Mouse (Mus musculus) megakaryocyte, adult 5-6 weeks (primary cell): ENCODE measurements around the gene Ubald2. TPM values are rescaled to one million over a fixed set of nuclear protein-coding genes. Genes with fewer than 3 reads are reported as not detected.
"Not testable (repeated sequence)": the region's sequence is repeated elsewhere in the genome, so short reads cannot be mapped to it uniquely, and the experiment has no call there.

Experiments
- ATAC-seq: 2 replicates; pipeline ENCODE4 v1.8.0; 2016; ENCODE audit warnings: mild to moderate bottlenecking, inconsistent platforms; ENCODE audit not compliant: poor library complexity, severe bottlenecking
- total RNA-seq, 2 experiments: library from RNA; stranded (forward) in 1 of 2; stranded (reverse) in 1 of 2; fragments of 153-499, 151-499 nt in 1 of 2; fragments of 221-1000, 200-1000 nt in 1 of 2; gene quantifications; 2 replicates each; pipeline versions ENCODE4 v1.2.3 to v1.2.4; 2015 to 2017

Ubald2 gene
- total RNA-seq (2015) (94.1 and 112 TPM in 2 replicates), total RNA-seq (2017) (58.4 and 64.0 TPM in 2 replicates)

- ATAC-seq: peak; percentile 87
Observed at GRCm38 (mm10) chr11:116433356-116434286, at the start of gene Ubald2. Gene Ubald2, plus strand, starts transcription at chr11:116434094.

DNA sequence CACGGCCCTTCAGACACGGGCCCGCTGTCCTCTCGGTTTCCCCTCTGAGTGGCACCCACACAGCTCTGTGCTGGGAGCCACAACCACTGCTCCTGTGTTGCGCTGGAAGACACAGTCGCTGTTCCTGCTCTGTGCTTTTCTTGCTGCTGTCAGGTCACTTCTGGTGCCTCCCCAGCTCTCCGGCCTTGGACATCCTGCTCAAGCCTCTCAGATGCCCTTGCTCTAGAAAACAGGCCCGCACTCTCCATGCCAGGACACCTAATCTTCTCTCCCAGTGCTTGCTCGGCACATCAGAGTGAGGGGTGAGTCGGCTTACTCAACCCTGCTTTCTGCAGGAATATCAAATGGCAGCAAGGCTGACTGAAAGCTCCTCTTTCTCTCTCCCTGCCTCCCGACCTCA lies 49.7 kb upstream of the Ubald2 start:
- ATAC-seq: no peak

DNA sequence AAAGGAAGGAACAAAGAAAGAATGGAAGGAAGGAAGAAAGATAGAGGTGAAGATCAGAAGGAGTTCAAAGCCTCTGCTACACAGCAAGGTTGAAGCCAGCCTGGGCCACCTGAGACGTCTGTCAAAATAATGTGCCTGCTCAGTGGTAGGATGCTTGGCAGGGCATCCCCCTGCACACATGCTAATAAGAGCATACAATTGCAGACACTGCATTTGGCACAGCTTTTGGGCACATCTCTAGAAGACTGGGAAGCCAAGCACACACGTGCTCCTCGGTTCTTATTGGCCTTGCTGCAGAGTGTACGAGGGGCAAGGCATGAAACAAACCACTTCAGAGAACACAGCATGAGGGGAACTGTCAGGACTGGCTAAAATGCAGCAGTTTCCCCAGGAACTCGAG lies 47.9 kb upstream of the Ubald2 start:
- no peak for ATAC-seq

DNA sequence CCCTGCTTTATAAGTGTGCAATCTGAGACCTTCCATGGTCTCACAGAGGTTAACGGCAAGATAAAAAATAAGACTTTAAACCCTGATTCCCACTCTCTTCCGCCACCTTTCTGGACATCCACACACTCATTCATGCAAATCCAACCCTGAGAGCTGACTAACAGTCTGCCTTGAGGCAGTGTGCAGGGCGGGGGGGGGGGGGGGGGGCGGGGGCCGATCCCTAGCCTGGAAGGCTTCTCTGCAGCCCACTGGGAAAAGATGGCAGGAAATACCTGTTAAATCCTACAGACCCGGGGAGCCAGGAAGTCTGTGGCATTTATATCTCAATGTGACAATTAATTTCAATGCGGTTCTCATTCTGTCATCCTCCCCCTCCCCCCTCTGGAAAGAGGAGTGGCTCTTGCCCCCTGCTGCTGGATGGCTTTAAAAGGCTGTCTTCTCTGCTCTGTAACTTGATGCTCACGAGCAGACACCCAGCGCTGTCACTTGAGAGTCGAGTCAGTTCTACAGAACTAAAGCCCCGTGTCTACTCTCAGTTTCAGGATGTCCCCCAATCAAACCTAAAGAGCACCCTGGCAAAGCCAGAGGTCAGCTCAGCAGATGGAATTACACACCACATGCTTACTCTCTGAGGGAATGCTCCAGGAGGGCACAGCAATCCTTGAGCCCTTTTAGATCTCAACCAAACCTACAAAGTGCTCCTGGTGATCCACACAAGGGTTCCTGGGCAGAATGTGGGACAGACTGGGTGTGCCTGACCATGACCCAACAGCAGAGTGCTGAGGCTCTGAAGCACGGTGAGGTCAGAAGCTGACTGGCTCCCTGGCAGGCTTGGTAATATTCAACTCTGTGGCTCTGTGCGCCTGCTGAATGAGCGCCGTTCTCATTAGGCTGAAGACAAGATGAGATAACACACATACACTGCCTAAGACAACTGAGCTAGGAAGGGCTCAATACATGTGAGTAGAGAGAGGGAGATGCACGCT lies 46.5 kb upstream of the Ubald2 start:
- ATAC-seq: no peak

DNA sequence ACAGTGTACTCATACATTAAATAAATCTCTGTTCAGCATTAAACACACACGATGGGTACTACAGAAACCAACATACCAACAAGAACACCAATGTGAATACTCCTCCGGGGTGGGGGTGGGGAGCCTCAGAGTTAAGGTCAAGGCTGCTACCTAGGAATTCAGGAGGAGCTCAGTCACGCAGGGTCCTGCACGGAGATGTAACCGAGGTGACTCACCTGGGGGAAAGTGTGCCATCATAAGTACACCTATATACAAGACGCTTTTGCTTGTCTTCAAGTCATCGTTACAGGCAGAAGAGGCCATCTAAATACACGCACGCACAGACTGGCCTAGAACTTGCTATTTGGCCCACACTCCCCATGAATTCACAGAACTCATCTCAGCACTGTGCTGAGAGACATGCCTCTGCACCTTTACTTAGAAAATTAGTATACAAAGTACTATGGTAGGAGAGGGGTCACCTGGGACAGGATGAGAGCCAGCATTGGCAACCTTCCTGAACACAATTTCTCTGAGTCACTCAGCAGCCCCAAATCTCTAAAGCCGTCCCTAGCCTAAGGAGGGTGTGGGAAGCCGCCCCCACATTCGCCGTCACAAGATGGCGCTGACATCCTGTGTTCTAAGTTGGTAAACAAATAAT lies 44.9 kb upstream of the Ubald2 start:
- ATAC-seq: peak; percentile 96

- ATAC-seq: peak; percentile 49
Observed at GRCm38 (mm10) chr11:116394769-116395168, 39.1 kb upstream of the Ubald2 start.

DNA sequence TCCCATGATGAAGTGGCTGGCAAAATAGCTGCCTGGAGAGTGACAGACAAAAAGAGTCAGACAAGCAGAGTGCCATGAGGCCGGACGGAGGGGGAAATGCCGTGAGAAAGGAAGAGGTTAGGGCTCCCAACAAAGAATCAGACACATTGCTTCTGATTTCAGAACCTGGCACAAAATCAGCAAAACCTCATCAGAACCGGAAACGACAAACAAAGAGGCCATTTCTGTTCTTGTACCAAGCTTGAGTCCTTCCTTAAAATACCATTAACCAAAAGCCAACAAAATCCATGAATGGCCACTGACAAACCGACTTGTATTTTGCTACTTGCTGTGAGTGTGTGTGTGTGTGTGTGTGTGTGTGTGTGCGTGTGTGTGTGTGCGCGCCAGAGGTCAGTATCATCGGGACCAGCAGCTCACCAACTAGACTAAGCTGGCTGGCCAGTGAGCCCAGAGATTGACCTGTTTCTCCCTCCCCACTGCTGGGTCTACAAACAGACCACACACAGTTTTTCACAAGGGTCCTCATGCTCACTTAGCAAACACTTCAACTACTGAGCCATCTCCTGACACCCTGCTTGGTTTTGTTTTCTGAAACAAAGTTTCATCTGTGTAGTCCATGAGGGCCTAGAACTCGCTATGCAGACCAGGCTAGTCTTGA lies 37.5 kb upstream of the Ubald2 start:
- ATAC-seq: no peak

DNA sequence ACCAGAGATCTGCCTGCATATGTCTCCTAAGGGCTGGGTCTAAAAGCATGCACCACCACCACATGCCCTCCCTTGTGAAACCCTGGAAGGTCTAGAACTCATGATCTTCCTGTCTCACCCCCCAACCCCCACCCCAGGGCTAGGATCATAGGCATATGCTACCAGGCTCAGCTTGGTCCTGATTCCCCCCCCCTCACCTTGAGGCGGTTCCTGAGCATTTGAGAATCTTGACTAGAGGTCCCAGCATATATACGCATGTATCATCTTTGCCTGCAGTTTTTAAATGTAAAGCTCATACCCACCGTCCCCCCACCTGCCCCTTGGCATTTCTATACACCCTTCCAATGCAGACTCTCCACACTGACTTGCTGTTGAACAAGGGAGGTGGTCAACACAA lies 37.0 kb upstream of the Ubald2 start:
- ATAC-seq: no peak

- ATAC-seq: no peak
Observed at GRCm38 (mm10) chr11:116397517-116398347, 36.2 kb upstream of the Ubald2 start.

GRCm38 (mm10) chr11:116398348-116398677 lies 35.6 kb upstream of the Ubald2 start:
- no peak for ATAC-seq

GRCm38 (mm10) chr11:116400560-116400959 lies 33.3 kb upstream of the Ubald2 start:
- no peak for ATAC-seq

DNA sequence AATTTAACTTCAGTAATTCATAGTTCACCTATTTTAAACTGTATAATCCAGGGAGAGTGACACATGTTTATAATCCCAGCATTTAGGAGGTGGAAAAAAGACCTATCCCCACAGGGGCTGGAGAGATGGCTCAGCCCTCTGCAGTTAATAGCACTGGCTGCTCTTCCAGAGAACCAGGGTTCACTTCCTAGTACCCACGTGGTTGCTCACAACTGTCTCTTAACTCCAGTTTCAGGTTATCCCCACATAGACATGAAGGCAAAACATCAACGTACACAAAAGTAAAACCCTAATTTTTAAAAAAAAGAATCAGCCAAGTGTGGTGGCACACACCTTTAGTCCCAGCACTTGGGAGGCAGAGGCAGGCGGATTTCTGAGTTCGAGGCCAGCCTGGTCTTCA lies 28.3 kb upstream of the Ubald2 start:
- ATAC-seq: no peak

GRCm38 (mm10) chr11:116406231-116406728 lies 27.6 kb upstream of the Ubald2 start:
- ATAC-seq: peak; percentile 33; the same call in 1 of the 2 replicates

- no peak for ATAC-seq
Observed at GRCm38 (mm10) chr11:116409008-116409407, 24.9 kb upstream of the Ubald2 start.

DNA sequence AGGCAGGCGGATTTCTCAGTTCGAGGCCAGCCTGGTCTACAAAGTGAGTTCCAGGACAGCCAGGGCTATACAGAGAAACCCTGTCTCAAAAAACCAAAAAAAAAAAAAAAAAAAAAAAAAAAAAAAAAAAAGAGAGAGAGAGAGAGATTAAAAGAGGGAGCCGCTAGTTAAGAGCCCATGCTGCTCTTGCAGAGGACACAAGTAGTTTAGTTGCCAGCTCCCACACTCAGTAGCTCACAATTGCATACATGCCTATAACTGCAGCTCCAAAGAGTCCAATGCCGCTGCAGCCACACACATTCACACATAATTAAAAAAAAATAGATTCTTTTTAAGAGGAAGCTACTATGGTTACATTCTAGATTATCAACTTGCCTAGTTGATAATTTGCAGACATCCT lies 23.5 kb upstream of the Ubald2 start:
- ATAC-seq: not testable (repeated sequence)

DNA sequence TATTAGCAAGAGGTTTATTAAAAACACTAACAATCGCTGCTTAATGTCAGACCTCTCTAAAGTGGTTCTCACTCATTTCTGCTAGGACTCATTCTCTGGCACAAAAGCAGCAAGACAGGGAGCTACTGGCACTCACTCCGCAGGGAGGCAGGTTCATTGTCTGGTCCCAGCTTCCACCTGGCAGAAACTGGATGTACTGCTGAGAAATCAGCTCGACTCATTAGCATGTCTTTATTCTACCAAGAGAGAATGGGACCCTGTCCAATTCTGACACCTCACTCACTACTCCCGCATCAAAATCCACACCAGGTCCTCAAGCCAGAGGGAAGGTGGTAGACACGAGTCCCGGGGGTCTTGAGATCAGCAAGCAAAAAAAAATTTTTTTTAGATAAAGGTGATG lies 22.3 kb upstream of the Ubald2 start:
- ATAC-seq: no peak

DNA sequence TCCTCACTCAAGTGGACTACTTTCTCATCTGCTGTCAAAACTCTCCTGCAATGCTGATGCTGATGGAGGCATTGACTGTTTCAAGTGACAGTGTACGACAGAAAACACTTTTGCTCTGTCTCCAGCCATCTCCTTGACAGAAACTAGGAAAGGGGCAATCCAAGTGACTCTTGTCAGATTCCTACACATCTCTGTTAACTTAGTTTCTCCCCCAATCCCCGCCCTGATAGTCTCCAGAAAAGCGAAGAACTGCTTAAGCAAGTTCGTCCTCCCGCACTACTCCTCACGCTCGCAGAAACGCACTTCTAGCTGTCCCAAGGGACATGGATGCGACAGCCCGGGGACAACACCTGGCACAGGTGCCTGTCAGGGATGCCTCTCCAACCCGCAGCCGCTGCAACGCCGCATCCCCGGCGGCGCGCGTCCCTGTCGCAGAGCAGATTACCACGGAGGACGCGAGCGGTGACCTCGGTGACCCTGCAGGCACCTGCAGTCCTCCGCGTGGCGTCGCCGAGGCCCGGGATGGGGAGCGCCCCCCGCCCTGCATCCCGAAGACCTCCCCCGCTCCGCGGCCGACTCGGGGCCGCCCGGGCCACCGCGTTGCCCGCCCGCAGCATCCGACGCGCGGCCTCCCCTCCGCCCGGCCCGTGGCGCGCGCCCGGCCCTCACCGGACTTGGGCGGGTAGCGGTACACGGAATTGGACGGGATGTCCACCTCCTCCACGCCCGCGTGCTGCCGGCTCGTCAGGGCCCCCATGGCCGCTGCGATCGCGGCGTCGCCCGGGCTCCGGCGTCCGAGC lies 21.7 kb upstream of the Ubald2 start:
- ATAC-seq: peak; percentile 31

GRCm38 (mm10) chr11:116412904-116413630 lies 20.8 kb upstream of the Ubald2 start, which contains the start of gene Rnf157:
Gene Rnf157, minus strand, starts transcription at chr11:116413032.
- ATAC-seq: peak; percentile 81
